Mouse (Mus musculus): ENCODE results near the gene Satb1.

GRCm38 (mm10) chr17:51840596-51840995 is 7.5 kb upstream of the Satb1 start:
- TF ChIP-seq POLR2A (IDR thresholded peaks at IDR 0.05; ENCODE audit: borderline replicate concordance, extremely low read depth, insufficient read depth, insufficient read length, poor library complexity, severe bottlenecking) (no peak), CTCF (IDR thresholded peaks at IDR 0.05; ENCODE audit: borderline replicate concordance, extremely low read depth, insufficient read depth, insufficient read length) (no peak)

All from brain, embryonic 14.5 days (tissue).